Mouse (Mus musculus) midbrain, embryonic 12.5 days (tissue): ENCODE results near the gene Zfpm1. TPM values are rescaled to one million over a fixed set of nuclear protein-coding genes. Genes with fewer than 3 reads are reported as not detected.

Experiments
- ATAC-seq: fragments of 200-750 bp; cut with Nextera tagmentation; 2 replicates; pipeline ENCODE4 v1.8.0; 2017; ENCODE audit warnings: low read depth, moderate TSS enrichment, moderate library complexity; ENCODE audit not compliant: low FRiP score
- H3K27ac ChIP-seq: fragments of 300-500 bp; sonication (generic); replicated peaks from 2 replicates; pipeline ENCODE4 v1.5.1; 2016; ENCODE audit warnings: mild to moderate bottlenecking
- H3K27me3 ChIP-seq: fragments of 300-500 bp; sonication (generic); 2 replicates; pipeline ENCODE4 v1.6.1; 2016; ENCODE audit warnings: mild to moderate bottlenecking
- H3K36me3 ChIP-seq: fragments of 300-500 bp; sonication (generic); 2 replicates; pipeline ENCODE4 v1.6.1; 2016
- H3K4me1 ChIP-seq: fragments of 300-500 bp; sonication (generic); 2 replicates; pipeline ENCODE4 v1.6.1; 2016
- H3K4me2 ChIP-seq: fragments of 300-500 bp; sonication (generic); replicated peaks from 2 replicates; pipeline ENCODE4 v1.6.1; 2016; ENCODE audit warnings: mild to moderate bottlenecking, moderate library complexity
- H3K4me3 ChIP-seq: fragments of 300-500 bp; sonication (generic); 2 replicates; pipeline ENCODE4 v1.5.1; 2016; ENCODE audit warnings: mild to moderate bottlenecking
- H3K9ac ChIP-seq: fragments of 300-500 bp; sonication (generic); replicated peaks from 2 replicates; pipeline ENCODE4 v1.6.1; 2016; ENCODE audit warnings: mild to moderate bottlenecking, moderate library complexity
- H3K9me3 ChIP-seq: fragments of 300-500 bp; sonication (generic); 2 replicates; pipeline ENCODE4 v1.6.1; 2016; ENCODE audit warnings: mild to moderate bottlenecking
- WGBS: fragments of 180-500 bp; shearing (Covaris S2); methylation state at CpG from one replicate; pipeline ENCODE4 v1.1.7; 2016; 5-methylcytosine and 5-hydroxymethylcytosine counted together
- polyA plus RNA-seq: library from polyadenylated mRNA; unstranded; fragments of >200 nt; fragmentation: Nextera tagmentation; extraction: Ambion mirVana; gene quantifications from 2 replicates; pipeline ENCODE4 v1.2.1, GENCODE M21; 2016

Zfpm1 gene
- polyA plus RNA-seq, 1 experiment from 2014 or later, result 3.0 TPM

GRCm38 (mm10) chr8:122332753-122333506, 51.0 kb downstream of the Zfpm1 start:
- Histone ChIP-seq H3K27me3 (peaks cover 46% of the 10 kb centered on the region), H3K36me3 (no peaks in the 10 kb centered on the region), H3K9me3 (no peaks in the 10 kb centered on the region), H3K4me3 (no peak overlapping the region), H3K27ac (no peak overlapping the region), H3K4me2 (no peak overlapping the region), H3K9ac (no peak overlapping the region), H3K4me1 (peaks cover 33% of the 10 kb centered on the region)
- 71% methylated on average over 6 of the region's 6 CpGs for WGBS
- ATAC-seq, result no peak

GRCm38 (mm10) chr8:122333531-122333930, 51.6 kb downstream of the Zfpm1 start:
- peaks cover 52% of the 10 kb centered on the region for H3K27me3 ChIP-seq
- 77% methylated on average over 7 of the region's 7 CpGs for WGBS
- no peak overlapping the region for H3K9ac ChIP-seq
- peaks cover 33% of the 10 kb centered on the region for H3K4me1 ChIP-seq
- H3K27ac ChIP-seq, result no peak overlapping the region
- H3K4me2 ChIP-seq, result no peak overlapping the region
- no peaks in the 10 kb centered on the region for H3K36me3 ChIP-seq
- H3K9me3 ChIP-seq, result no peaks in the 10 kb centered on the region
- H3K4me3 ChIP-seq, result no peak overlapping the region
- no peak for ATAC-seq

GRCm38 (mm10) chr8:122334791-122335490, 53.0 kb downstream of the Zfpm1 start:
- no peaks in the 10 kb centered on the region for H3K36me3 ChIP-seq
- H3K4me1 ChIP-seq, result peaks cover 24% of the 10 kb centered on the region
- peak overlapping the region; percentile 89 for H3K4me2 ChIP-seq
- H3K4me3 ChIP-seq, result peak overlapping the region; percentile 60; the same call in 1 of the 2 replicates
- no peak for ATAC-seq
- H3K9ac ChIP-seq, result no peak overlapping the region
- peaks cover 66% of the 10 kb centered on the region for H3K27me3 ChIP-seq
- H3K27ac ChIP-seq, result no peak overlapping the region
- H3K9me3 ChIP-seq, result no peaks in the 10 kb centered on the region
- WGBS, result 83% methylated on average over 13 of the region's 13 CpGs

- peak overlapping the region; percentile 50; the same call in 1 of the 2 replicates for H3K9ac ChIP-seq
- peak overlapping the region; percentile 89 for H3K4me2 ChIP-seq
- WGBS, result 9% methylated on average over 47 of the region's 57 CpGs
- no peak overlapping the region for H3K27ac ChIP-seq
- H3K4me3 ChIP-seq, result peak overlapping the region; percentile 60
- no peaks in the 10 kb centered on the region for H3K9me3 ChIP-seq
- peaks cover 73% of the 10 kb centered on the region for H3K27me3 ChIP-seq
- peaks cover 20% of the 10 kb centered on the region for H3K4me1 ChIP-seq
- ATAC-seq, result peak; percentile 39; the same call in 1 of the 2 replicates
- no peaks in the 10 kb centered on the region for H3K36me3 ChIP-seq
Observed at GRCm38 (mm10) chr8:122335638-122336250, 53.8 kb downstream of the Zfpm1 start.

DNA sequence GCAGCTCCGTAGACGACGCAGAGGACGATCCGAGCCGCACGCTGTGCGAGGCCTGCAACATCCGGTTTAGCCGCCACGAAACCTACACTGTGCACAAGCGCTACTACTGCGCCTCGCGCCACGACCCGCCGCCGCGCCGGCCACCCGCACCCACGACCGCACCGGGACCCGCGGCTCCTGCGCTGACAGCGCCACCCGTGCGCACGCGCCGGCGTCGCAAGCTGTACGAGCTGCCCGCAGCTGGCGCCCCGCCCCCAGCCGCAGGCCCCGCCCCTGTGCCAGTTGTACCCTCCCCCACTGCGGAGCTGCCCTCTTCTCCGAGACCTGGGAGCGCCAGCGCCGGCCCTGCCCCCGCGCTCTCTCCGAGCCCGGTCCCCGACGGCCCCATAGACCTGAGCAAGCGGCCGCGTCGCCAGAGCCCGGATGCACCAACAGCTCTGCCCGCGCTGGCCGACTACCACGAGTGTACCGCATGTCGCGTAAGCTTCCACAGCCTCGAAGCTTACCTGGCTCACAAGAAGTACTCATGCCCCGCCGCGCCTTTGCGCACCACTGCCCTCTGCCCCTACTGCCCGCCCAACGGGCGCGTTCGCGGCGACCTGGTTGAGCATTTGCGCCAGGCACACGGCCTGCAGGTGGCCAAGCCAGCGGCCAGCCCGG, 54.4 kb downstream of the Zfpm1 start:
- Histone ChIP-seq H3K27me3 (peaks cover 77% of the 10 kb centered on the region), H3K4me2 (peak overlapping the region; percentile 89), H3K9ac (peak overlapping the region; percentile 50), H3K4me1 (peaks cover 20% of the 10 kb centered on the region), H3K27ac (no peak overlapping the region), H3K4me3 (peak overlapping the region; percentile 60), H3K9me3 (no peaks in the 10 kb centered on the region), H3K36me3 (no peaks in the 10 kb centered on the region)
- 3% methylated on average over 74 of the region's 81 CpGs for WGBS
- ATAC-seq, result peak; percentile 78

DNA sequence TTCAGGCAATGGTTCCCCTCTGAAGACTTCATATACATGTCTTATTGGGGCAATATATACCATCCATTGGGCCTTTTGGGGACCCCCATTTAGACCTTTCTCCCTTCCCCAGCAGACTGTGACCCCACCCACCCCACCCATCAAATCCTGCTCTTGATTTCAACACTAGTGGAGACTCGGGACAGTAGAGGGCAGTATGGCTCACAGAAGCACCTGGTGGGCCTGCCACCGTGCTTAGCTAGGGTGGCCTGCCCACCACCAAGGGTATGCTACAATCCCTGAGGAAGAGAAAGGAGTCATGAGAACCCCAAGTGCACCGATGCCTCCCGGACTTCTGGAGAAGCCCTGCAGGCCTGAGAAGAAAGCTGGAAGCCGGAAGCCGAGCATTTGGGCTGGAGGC, 56.9 kb downstream of the Zfpm1 start:
- Histone ChIP-seq H3K27ac (no peak overlapping the region), H3K4me1 (peaks cover 32% of the 10 kb centered on the region), H3K9me3 (no peaks in the 10 kb centered on the region), H3K9ac (no peak overlapping the region), H3K4me3 (no peak overlapping the region), H3K36me3 (no peaks in the 10 kb centered on the region), H3K4me2 (no peak overlapping the region), H3K27me3 (peaks cover 95% of the 10 kb centered on the region)
- ATAC-seq, result no peak
- 51% methylated on average over 6 of the region's 6 CpGs for WGBS

DNA sequence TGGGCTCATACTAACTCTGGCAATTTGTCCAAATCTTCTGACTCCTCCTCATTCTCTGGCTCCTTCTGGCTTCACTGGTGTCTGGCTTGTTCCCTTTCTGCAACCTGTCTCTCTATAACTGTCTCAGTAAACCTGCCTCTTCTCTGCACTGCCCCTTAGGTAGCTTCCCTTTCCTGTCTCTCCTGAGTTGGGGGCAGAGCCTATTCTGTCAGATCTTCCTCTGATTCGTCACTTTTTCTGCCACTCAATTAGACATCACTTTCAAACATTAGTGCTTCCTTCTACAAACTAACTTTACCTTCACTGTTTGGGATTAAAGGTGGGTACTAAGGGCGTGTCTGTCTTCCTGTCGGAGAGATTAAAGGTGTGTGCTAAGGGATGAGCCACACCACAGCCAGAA, 58.8 kb downstream of the Zfpm1 start:
- Histone ChIP-seq H3K4me2 (no peak overlapping the region), H3K9ac (no peak overlapping the region), H3K27me3 (peaks cover 93% of the 10 kb centered on the region), H3K9me3 (no peaks in the 10 kb centered on the region), H3K4me3 (no peak overlapping the region), H3K4me1 (peaks cover 35% of the 10 kb centered on the region), H3K36me3 (no peaks in the 10 kb centered on the region), H3K27ac (no peak overlapping the region)
- ATAC-seq, result no peak
- WGBS, result 88% methylated on average over 3 of the region's 3 CpGs

- H3K36me3 ChIP-seq, result no peaks in the 10 kb centered on the region
- H3K27me3 ChIP-seq, result peaks cover 86% of the 10 kb centered on the region
- H3K9ac ChIP-seq, result no peak overlapping the region; the same call in 1 of the 2 replicates
- H3K4me1 ChIP-seq, result peaks cover 25% of the 10 kb centered on the region
- H3K27ac ChIP-seq, result no peak overlapping the region
- ATAC-seq, result no peak
- no peak overlapping the region for H3K4me2 ChIP-seq
- H3K4me3 ChIP-seq, result no peak overlapping the region
- H3K9me3 ChIP-seq, result no peaks in the 10 kb centered on the region
- 83% methylated on average over 6 of the region's 6 CpGs for WGBS
Observed at GRCm38 (mm10) chr8:122341790-122342189, 59.8 kb downstream of the Zfpm1 start.

- WGBS, result 61% methylated on average over 5 of the region's 5 CpGs
Observed at GRCm38 (mm10) chr8:122342362-122342761, 60.4 kb downstream of the Zfpm1 start.

GRCm38 (mm10) chr8:122342806-122343209, 60.9 kb downstream of the Zfpm1 start:
- Histone ChIP-seq H3K27me3 (peaks cover 84% of the 10 kb centered on the region), H3K9me3 (no peaks in the 10 kb centered on the region), H3K4me2 (peak overlapping the region; percentile 52), H3K4me3 (peak overlapping the region; percentile 25; the same call in 1 of the 2 replicates), H3K4me1 (peaks cover 23% of the 10 kb centered on the region), H3K36me3 (no peaks in the 10 kb centered on the region), H3K27ac (no peak overlapping the region), H3K9ac (no peak overlapping the region; the same call in 1 of the 2 replicates)
- 7% methylated on average over 9 of the region's 9 CpGs for whole genome bisulfite sequencing
- no peak for ATAC-seq

More at GRCm38 (mm10) chr8:122342362-122342761, 60.4 kb downstream of the Zfpm1 start:
- no peaks in the 10 kb centered on the region for H3K9me3 ChIP-seq
- peaks cover 23% of the 10 kb centered on the region for H3K4me1 ChIP-seq
- no peak overlapping the region for H3K4me2 ChIP-seq
- peaks cover 84% of the 10 kb centered on the region for H3K27me3 ChIP-seq
- ATAC-seq, result no peak
- H3K9ac ChIP-seq, result no peak overlapping the region
- H3K4me3 ChIP-seq, result no peak overlapping the region
- no peak overlapping the region for H3K27ac ChIP-seq
- no peaks in the 10 kb centered on the region for H3K36me3 ChIP-seq

DNA sequence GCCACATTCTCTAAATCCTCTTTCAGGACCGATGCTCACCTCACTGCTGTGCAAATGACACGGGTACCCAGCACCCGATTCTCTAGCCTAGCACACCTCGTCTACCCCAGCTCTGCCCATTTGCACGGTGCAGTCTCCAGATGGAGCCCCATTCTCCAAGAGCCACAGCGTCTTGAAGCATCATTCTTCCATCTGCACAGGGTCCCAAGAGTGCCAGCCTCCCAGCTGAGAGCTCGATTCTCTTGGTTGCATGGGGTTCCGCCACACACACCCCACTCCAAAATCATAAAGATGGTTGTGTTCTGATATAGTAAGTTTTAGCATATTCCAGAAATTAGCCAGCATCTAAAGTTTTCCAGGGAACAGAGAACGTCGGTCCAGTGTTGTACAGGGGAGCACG, 61.4 kb downstream of the Zfpm1 start:
- Histone ChIP-seq H3K27me3 (peaks cover 83% of the 10 kb centered on the region), H3K4me1 (peaks cover 23% of the 10 kb centered on the region), H3K36me3 (no peaks in the 10 kb centered on the region), H3K9me3 (no peaks in the 10 kb centered on the region), H3K9ac (no peak overlapping the region; the same call in 1 of the 2 replicates), H3K4me2 (peak overlapping the region; percentile 52), H3K4me3 (peak overlapping the region; percentile 25; the same call in 1 of the 2 replicates), H3K27ac (no peak overlapping the region)
- ATAC-seq, result no peak
- 4% methylated on average over 11 of the region's 11 CpGs for WGBS
